Mouse (Mus musculus): Measurements from ENCODE around the gene Fam213b. TPM values are rescaled to one million over a fixed set of nuclear protein-coding genes. Genes with fewer than 3 reads are reported as not detected.

The Fam213b gene
- polyA plus RNA-seq, 1 experiment = 33.6 TPM

DNA sequence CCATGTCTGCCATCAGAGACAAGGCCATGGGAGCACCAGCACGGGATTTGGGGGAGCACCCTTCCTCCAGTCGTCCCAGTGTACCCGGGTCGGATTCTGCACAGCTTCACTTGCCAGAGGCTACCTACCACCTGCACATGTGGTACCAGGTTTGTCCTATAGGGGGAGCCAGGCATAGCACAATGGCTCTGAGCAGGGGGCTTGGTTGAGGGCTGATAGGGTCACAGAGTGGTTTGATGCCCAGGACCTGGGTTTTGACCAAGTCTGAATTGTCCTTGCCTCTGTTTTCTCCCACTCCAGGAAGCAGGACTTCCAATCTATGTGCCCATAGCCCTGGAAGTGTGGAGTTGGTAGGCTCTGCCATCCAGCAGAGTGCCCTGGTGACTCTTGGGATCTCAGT is 26.5 kb upstream of the Fam213b start:
- Histone ChIP-seq H3K27ac (ENCODE audit: insufficient read depth, low read length) (no peak overlapping the region), H3K36me3 (ENCODE audit: control insufficient read depth, insufficient read depth, low read length) (peaks cover 35% of the 10 kb centered on the region), H3K4me1 (ENCODE audit: control insufficient read depth, insufficient read depth, insufficient read length) (peaks cover 19% of the 10 kb centered on the region; the same call in 1 of the 2 replicates), H3K27me3 (ENCODE audit: control insufficient read depth, insufficient read depth, low read length) (no peaks in the 10 kb centered on the region), H3K4me3 (ENCODE audit: extremely low read depth, insufficient read depth, insufficient read length) (no peak overlapping the region)
- 73% methylated on average over 4 of the region's 4 CpGs for WGBS
- peak in 1 of 2 experiments; percentile 64 for DNase-seq (ENCODE audit: low read depth in 1 of 2, low spot score in 2 of 2)
- TF ChIP-seq CTCF (IDR thresholded peaks at IDR 0.05; ENCODE audit: extremely low read depth, insufficient read depth, insufficient read length, insufficient replicate concordance) (peak; percentile 31; the same call in 1 of the 2 replicates), POLR2A (IDR thresholded peaks at IDR 0.05; ENCODE audit: low read depth, low read length) (no peak)

DNA sequence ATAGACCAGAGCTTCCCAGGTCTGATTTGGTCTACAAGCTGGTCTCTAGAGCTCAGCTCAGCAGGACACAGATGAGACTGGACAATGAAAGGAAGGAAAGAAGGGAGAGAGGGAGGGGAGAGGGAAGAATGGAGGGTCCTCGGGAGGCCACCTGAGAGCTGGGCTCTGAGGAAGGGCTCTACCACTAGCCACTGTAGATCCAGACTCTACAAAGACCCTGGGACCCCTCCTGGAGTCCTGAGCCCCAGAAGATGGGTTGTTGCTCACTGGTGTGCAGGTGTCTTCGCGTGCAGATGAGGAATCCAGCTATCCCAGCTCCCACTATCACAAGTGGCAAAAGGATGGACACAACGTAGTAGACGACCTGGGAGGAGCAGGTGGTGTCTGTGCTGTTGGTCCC is 24.0 kb upstream of the Fam213b start:
- WGBS = 94% methylated on average over 5 of the region's 5 CpGs
- Histone ChIP-seq H3K4me1 (ENCODE audit: control insufficient read depth, insufficient read depth, insufficient read length) (no peaks in the 10 kb centered on the region; the same call in 1 of the 2 replicates), H3K27me3 (ENCODE audit: control insufficient read depth, insufficient read depth, low read length) (no peaks in the 10 kb centered on the region), H3K4me3 (ENCODE audit: extremely low read depth, insufficient read depth, insufficient read length) (no peak overlapping the region), H3K36me3 (ENCODE audit: control insufficient read depth, insufficient read depth, low read length) (peaks cover 41% of the 10 kb centered on the region), H3K27ac (ENCODE audit: insufficient read depth, low read length) (no peak overlapping the region)
- TF ChIP-seq CTCF (IDR thresholded peaks at IDR 0.05; ENCODE audit: extremely low read depth, insufficient read depth, insufficient read length, insufficient replicate concordance) (no peak), POLR2A (IDR thresholded peaks at IDR 0.05; ENCODE audit: low read depth, low read length) (no peak)
- DNase-seq (ENCODE audit: low read depth in 1 of 2, low spot score in 2 of 2) = no peak

DNA sequence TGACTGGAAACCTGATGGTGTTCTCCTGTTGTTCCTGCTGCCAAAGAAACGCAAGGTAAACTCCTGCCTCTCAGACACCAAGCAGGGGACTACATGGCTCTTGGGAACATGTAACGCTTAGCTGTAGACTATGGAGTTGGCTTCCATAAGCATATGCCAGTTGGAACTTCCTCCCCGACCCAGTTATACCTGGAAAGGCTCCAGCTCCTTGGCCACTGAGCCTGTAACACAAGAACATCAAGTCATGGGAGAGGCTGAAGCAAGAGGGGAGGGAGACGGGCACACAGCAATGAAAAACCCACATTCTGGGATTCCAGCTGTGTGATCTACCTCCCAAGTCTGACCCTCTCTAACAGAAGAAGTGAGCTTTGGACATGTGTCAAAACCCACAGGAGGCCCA is 23.4 kb upstream of the Fam213b start:
- WGBS = 87% methylated on average over 4 of the region's 4 CpGs
- no peak overlapping the region for H3K27ac ChIP-seq (ENCODE audit: insufficient read depth, low read length)
- H3K27me3 ChIP-seq (ENCODE audit: control insufficient read depth, insufficient read depth, low read length) = no peaks in the 10 kb centered on the region
- TF ChIP-seq POLR2A (IDR thresholded peaks at IDR 0.05; ENCODE audit: low read depth, low read length) (no peak), CTCF (IDR thresholded peaks at IDR 0.05; ENCODE audit: extremely low read depth, insufficient read depth, insufficient read length, insufficient replicate concordance) (no peak)
- no peaks in the 10 kb centered on the region; the same call in 1 of the 2 replicates for H3K4me1 ChIP-seq (ENCODE audit: control insufficient read depth, insufficient read depth, insufficient read length)
- H3K4me3 ChIP-seq (ENCODE audit: extremely low read depth, insufficient read depth, insufficient read length) = no peak overlapping the region
- DNase-seq (ENCODE audit: low read depth in 1 of 2, low spot score in 2 of 2) = no peak
- H3K36me3 ChIP-seq (ENCODE audit: control insufficient read depth, insufficient read depth, low read length) = peaks cover 46% of the 10 kb centered on the region

DNA sequence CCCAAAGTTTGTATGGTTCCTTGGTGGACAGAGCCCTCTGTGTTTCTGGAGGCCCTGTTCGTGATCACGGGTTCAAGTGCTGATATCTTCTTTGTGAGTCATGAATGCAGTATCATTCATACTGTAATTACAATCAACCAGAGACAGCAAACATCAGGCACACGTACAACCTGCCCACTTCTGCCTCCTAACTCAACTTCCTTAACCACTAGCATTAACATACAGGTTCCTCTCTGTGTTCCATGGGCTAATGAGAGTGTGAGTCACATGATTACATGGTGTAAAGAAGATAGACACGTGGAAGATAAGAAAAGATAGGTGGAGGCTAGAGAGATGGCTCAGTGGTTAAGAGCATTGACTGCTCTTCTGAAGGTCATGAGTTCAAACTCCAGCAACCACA is 17.7 kb upstream of the Fam213b start:
- DNase-seq (ENCODE audit: low read depth in 1 of 2, low spot score in 2 of 2) = no peak
- Histone ChIP-seq H3K27ac (ENCODE audit: insufficient read depth, low read length) (no peak overlapping the region), H3K4me1 (ENCODE audit: control insufficient read depth, insufficient read depth, insufficient read length) (peaks cover 2% of the 10 kb centered on the region; the same call in 1 of the 2 replicates), H3K27me3 (ENCODE audit: control insufficient read depth, insufficient read depth, low read length) (no peaks in the 10 kb centered on the region), H3K36me3 (ENCODE audit: control insufficient read depth, insufficient read depth, low read length) (peaks cover 18% of the 10 kb centered on the region), H3K4me3 (ENCODE audit: extremely low read depth, insufficient read depth, insufficient read length) (no peak overlapping the region)
- WGBS = 75% methylated on average over 4 of the region's 4 CpGs
- no peak for TF ChIP-seq CTCF (IDR thresholded peaks at IDR 0.05; ENCODE audit: extremely low read depth, insufficient read depth, insufficient read length, insufficient replicate concordance)
- TF ChIP-seq POLR2A (IDR thresholded peaks at IDR 0.05; ENCODE audit: low read depth, low read length) = no peak

DNA sequence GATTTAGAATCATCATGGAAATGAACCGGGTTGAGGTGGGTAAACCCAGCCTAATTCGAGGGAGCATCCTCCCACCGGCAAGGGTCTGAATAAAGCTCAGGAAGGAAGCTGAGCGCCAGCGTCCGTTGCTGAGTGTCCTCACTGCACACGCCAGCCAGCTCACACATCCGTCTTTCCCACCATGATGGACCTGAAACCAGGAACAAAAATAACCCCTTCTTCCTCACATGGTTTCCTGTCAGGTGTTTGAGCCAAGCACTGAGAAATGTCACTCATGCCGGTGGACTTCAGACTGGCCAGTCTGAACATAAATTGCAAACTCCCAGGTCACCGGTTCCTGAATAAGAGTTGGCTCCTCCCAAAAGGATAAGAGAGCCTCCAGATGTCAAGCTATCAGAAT is 16.4 kb upstream of the Fam213b start:
- Histone ChIP-seq H3K4me1 (ENCODE audit: control insufficient read depth, insufficient read depth, insufficient read length) (peaks cover 2% of the 10 kb centered on the region; the same call in 1 of the 2 replicates), H3K27me3 (ENCODE audit: control insufficient read depth, insufficient read depth, low read length) (no peaks in the 10 kb centered on the region), H3K27ac (ENCODE audit: insufficient read depth, low read length) (0 out of 2 replicates have a peak overlapping the region, but pooled peaks have one; percentile 30), H3K4me3 (ENCODE audit: extremely low read depth, insufficient read depth, insufficient read length) (no peak overlapping the region), H3K36me3 (ENCODE audit: control insufficient read depth, insufficient read depth, low read length) (peaks cover 14% of the 10 kb centered on the region)
- TF ChIP-seq CTCF (IDR thresholded peaks at IDR 0.05; ENCODE audit: extremely low read depth, insufficient read depth, insufficient read length, insufficient replicate concordance) (no peak), POLR2A (IDR thresholded peaks at IDR 0.05; ENCODE audit: low read depth, low read length) (no peak)
- no peak for DNase-seq (ENCODE audit: low read depth in 1 of 2, low spot score in 2 of 2)
- 19% methylated on average over 10 of the region's 10 CpGs for WGBS

DNA sequence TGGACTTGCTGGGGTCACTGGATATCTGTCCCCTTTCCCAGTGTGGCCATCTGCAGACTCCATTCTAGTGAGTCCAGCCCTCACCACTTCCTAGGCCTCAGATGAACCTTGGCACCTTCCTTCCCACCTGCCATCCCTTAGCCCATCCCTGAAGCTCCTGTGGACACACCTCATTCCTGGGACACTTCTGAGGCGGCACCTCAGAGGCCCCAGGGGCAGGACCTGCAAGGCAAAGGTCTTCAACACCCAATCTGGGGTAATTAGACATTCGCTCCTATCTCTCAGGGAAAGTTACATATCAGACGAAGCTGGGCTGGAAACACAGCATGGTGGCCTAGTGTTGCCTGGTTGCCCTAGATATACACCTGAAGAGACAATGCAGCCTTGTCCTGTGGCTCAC is 15.8 kb upstream of the Fam213b start:
- no peak for DNase-seq (ENCODE audit: low read depth in 1 of 2, low spot score in 2 of 2)
- peaks cover 2% of the 10 kb centered on the region; the same call in 1 of the 2 replicates for H3K4me1 ChIP-seq (ENCODE audit: control insufficient read depth, insufficient read depth, insufficient read length)
- H3K4me3 ChIP-seq (ENCODE audit: extremely low read depth, insufficient read depth, insufficient read length) = no peak overlapping the region
- no peak for TF ChIP-seq CTCF (IDR thresholded peaks at IDR 0.05; ENCODE audit: extremely low read depth, insufficient read depth, insufficient read length, insufficient replicate concordance)
- TF ChIP-seq POLR2A (IDR thresholded peaks at IDR 0.05; ENCODE audit: low read depth, low read length) = no peak
- peaks cover 14% of the 10 kb centered on the region for H3K36me3 ChIP-seq (ENCODE audit: control insufficient read depth, insufficient read depth, low read length)
- no peak overlapping the region for H3K27ac ChIP-seq (ENCODE audit: insufficient read depth, low read length)
- H3K27me3 ChIP-seq (ENCODE audit: control insufficient read depth, insufficient read depth, low read length) = no peaks in the 10 kb centered on the region
- 87% methylated on average over 3 of the region's 3 CpGs for WGBS

DNA sequence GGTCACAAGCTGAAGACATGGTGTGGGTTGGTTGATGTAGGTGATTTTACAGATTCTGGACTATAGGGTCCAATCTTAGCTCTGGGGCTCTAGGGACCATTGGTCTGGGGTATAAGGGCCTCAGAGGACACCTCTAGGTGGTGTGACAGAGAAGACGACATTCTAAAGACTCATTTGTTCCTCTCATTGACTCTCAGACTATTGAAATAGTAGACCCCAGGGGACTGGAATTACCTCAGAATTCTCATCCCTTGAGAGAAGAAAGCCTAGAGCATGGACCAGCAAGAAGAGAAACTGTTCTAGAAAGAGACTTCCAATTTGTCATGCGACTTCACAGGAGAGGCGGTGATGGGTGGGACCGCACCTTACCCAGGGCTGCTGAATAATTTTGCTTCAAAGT is 15.3 kb upstream of the Fam213b start:
- no peak overlapping the region for H3K27ac ChIP-seq (ENCODE audit: insufficient read depth, low read length)
- no peak overlapping the region for H3K4me3 ChIP-seq (ENCODE audit: extremely low read depth, insufficient read depth, insufficient read length)
- TF ChIP-seq POLR2A (IDR thresholded peaks at IDR 0.05; ENCODE audit: low read depth, low read length) = no peak
- TF ChIP-seq CTCF (IDR thresholded peaks at IDR 0.05; ENCODE audit: extremely low read depth, insufficient read depth, insufficient read length, insufficient replicate concordance) = no peak
- peaks cover 2% of the 10 kb centered on the region; the same call in 1 of the 2 replicates for H3K4me1 ChIP-seq (ENCODE audit: control insufficient read depth, insufficient read depth, insufficient read length)
- peaks cover 14% of the 10 kb centered on the region for H3K36me3 ChIP-seq (ENCODE audit: control insufficient read depth, insufficient read depth, low read length)
- WGBS = 93% methylated on average over 4 of the region's 4 CpGs
- DNase-seq (ENCODE audit: low read depth in 1 of 2, low spot score in 2 of 2) = no peak
- no peaks in the 10 kb centered on the region for H3K27me3 ChIP-seq (ENCODE audit: control insufficient read depth, insufficient read depth, low read length)
